Mouse (Mus musculus) right cerebral cortex, adult 18-20 months (tissue): ENCODE results near the gene Kat2a.

Experiments used
- DNase-seq: peaks from one replicate; pipeline ENCODE4 v3.0.0; 2022; ENCODE audit warnings: mixed read lengths

Kat2a gene

GRCm38 (mm10) chr11:100705095-100705747 lies 7.0 kb downstream of the Kat2a start:
- DNase-seq = no peak

GRCm38 (mm10) chr11:100703851-100704531 lies 8.3 kb downstream of the Kat2a start, which contains the start of gene Dhx58:
Dhx58 (minus strand) TSS chr11:100704271.
- no peak for DNase-seq

- no peak for DNase-seq
Measured at GRCm38 (mm10) chr11:100703366-100703765, 8.9 kb downstream of the Kat2a start.

GRCm38 (mm10) chr11:100702906-100703305 lies 9.4 kb downstream of the Kat2a start:
- no peak for DNase-seq

- peak; percentile 56 for DNase-seq
Measured at GRCm38 (mm10) chr11:100702081-100702851, 10.0 kb downstream of the Kat2a start.

- DNase-seq = no peak
Measured at GRCm38 (mm10) chr11:100701301-100701700, 11.0 kb downstream of the Kat2a start.

- DNase-seq = no peak
Measured at GRCm38 (mm10) chr11:100700710-100701109, 11.6 kb downstream of the Kat2a start.

- no peak for DNase-seq
Measured at GRCm38 (mm10) chr11:100697921-100698320, 14.3 kb downstream of the Kat2a start.

GRCm38 (mm10) chr11:100694926-100695325 lies 17.3 kb downstream of the Kat2a start:
- peak; percentile 64 for DNase-seq

GRCm38 (mm10) chr11:100693154-100693553 lies 19.1 kb downstream of the Kat2a start:
- DNase-seq = no peak

GRCm38 (mm10) chr11:100692164-100692616 lies 20.1 kb downstream of the Kat2a start, which contains the start of gene Zfp385c:
Zfp385c (minus strand) TSS chr11:100692455.
- DNase-seq = no peak

GRCm38 (mm10) chr11:100690389-100690788 lies 21.9 kb downstream of the Kat2a start:
- no peak for DNase-seq

GRCm38 (mm10) chr11:100688443-100688842 lies 23.8 kb downstream of the Kat2a start:
- no peak for DNase-seq

- DNase-seq = no peak
Measured at GRCm38 (mm10) chr11:100687265-100687664, 25.0 kb downstream of the Kat2a start.

- no peak for DNase-seq
Measured at GRCm38 (mm10) chr11:100685371-100685770, 26.9 kb downstream of the Kat2a start.

GRCm38 (mm10) chr11:100684084-100684483 lies 28.2 kb downstream of the Kat2a start:
- DNase-seq = no peak

GRCm38 (mm10) chr11:100682526-100682925 lies 29.7 kb downstream of the Kat2a start:
- DNase-seq = no peak

GRCm38 (mm10) chr11:100681826-100682225 lies 30.4 kb downstream of the Kat2a start:
- no peak for DNase-seq

- peak; percentile 61 for DNase-seq
Measured at GRCm38 (mm10) chr11:100677810-100678209, 34.5 kb downstream of the Kat2a start.

GRCm38 (mm10) chr11:100673169-100673568 lies 39.1 kb downstream of the Kat2a start:
- DNase-seq = peak; percentile 13

GRCm38 (mm10) chr11:100671956-100672355 lies 40.3 kb downstream of the Kat2a start:
- DNase-seq = no peak

- DNase-seq = no peak
Measured at GRCm38 (mm10) chr11:100671049-100671448, 41.2 kb downstream of the Kat2a start.

GRCm38 (mm10) chr11:100659806-100660205 lies 52.5 kb downstream of the Kat2a start:
- DNase-seq = no peak
